Mouse (Mus musculus) left cerebral cortex, postnatal 10 days (tissue): ENCODE measurements around the gene Egln3. TPM values are rescaled to one million over a fixed set of nuclear protein-coding genes. Genes with fewer than 3 reads are reported as not detected.

ENCODE experiments used
- DNase-seq, 2 experiments: peaks; one replicate each; pipeline ENCODE4 v3.0.0; 2021 to 2022; ENCODE audit warnings: low spot score in 2 of 2, mixed read lengths in 1 of 2; ENCODE audit errors: extremely low spot score in 1 of 2
- intact Hi-C: fragments of 180-260 bp; cut with DNase I; formaldehyde crosslinking; loops from one replicate; pipeline ENCODE4 v1.15.1; 2025
- total RNA-seq, 2 experiments: library from RNA; stranded (reverse); gene quantifications; 2 replicates each; pipeline ENCODE4 v1.2.3; 2021

Gene Egln3
- total RNA-seq, 2 experiments from 2014 or later = 12.2 to 13.6 TPM

GRCm38 (mm10) chr12:54168786-54169185 is 34.9 kb downstream of the Egln3 start:
- intact Hi-C loops = no loop called here
- no peak for DNase-seq

DNA sequence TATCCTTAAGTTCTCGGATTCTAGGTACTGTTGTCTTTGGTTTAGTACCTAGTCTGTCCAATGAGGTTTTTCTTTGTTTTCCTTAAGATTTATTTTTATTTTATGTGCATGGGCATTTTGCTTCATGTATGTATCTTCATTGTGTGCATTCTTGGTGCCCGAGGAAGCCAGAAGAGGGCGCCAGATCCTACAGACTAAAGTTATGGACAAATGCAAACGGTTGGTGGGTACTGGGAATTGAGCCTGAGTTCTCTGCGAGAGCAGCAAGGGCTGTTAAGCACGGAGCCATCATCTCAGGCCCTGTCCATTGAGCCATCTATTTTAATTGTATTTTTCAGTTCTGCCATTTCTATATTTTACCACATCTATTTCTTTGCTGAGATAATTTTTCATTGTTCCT is 35.9 kb downstream of the Egln3 start:
- intact Hi-C loops = no loop called here
- DNase-seq = no peak

DNA sequence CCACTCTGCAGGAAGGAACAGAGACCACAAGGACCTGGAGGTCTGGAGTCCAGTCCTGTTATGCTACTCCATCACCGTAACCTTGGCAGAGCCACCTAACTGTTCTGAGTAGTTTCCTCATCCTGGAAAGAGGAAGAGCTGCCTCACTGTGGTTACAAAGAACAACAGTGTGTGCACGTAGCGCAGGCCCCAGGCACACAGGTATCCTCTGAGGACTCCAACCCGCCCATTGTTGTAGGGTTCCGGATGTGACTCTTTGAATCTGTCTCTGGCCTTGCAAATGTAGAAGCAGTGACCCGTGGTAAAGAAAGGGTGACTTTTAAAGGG is 39.0 kb downstream of the Egln3 start:
- DNase-seq = no peak
- intact Hi-C loops = no loop called here

DNA sequence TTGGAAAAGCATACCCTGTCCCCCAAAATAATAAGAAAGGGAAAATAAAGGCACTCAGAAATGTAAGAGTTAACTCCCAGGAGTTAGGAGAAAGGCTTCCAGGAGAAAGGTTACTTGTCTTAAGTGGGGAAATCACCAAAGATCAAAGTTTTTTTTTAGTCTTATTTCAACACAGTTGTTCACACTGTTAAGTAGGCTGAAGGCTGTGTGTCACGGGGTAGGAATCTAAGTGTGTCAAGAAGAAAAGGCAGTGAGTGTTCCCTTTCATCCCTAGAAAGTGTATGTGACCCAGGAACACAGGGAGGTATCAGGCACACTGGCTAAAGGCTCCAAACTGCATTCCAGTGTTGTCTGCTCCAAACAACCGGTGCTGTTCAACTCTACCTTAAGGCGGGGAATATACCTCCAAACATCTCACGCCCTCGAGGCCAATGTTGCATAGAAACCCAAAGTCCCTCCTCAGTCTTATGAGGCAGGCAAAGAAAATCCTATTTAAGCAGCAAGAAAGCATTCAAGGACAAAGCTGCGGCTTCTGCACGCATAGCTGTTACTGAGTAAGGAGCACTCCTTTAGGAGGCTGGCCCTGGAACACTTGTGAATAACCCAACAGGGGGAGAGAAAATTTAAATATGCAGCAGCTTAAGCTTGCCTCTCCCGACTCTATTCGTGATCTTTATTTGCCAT is 39.5 kb downstream of the Egln3 start:
- intact Hi-C loops = no loop called here
- DNase-seq = no peak

GRCm38 (mm10) chr12:54163166-54163565 is 40.5 kb downstream of the Egln3 start:
- DNase-seq = no peak
- intact Hi-C loops = no loop called here

DNA sequence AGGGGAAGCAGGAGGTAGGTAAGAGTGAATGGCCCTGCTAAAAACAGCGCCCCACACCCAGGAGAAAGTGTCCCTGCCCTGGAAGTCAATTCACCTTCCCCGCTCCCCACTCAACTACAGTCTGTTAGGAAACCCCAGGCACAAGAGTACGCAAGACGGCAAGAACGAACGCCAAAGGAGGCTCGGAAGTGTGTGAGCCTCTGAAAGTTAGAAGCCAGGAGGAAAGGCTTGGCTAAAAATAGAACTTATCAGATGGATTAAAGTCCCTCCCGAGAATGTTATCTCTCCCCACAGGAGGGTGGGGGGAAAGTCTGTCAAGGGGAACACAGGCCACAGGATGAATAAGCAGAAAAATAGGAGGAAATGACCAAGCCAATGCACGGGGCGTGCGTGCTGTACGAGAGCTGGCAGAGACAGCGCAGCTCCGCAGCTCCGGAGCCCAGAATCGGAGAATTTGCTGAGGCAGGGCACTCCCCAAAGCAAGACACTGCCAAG is 41.0 kb downstream of the Egln3 start:
- DNase-seq = no peak
- intact Hi-C loops = no loop called here

DNA sequence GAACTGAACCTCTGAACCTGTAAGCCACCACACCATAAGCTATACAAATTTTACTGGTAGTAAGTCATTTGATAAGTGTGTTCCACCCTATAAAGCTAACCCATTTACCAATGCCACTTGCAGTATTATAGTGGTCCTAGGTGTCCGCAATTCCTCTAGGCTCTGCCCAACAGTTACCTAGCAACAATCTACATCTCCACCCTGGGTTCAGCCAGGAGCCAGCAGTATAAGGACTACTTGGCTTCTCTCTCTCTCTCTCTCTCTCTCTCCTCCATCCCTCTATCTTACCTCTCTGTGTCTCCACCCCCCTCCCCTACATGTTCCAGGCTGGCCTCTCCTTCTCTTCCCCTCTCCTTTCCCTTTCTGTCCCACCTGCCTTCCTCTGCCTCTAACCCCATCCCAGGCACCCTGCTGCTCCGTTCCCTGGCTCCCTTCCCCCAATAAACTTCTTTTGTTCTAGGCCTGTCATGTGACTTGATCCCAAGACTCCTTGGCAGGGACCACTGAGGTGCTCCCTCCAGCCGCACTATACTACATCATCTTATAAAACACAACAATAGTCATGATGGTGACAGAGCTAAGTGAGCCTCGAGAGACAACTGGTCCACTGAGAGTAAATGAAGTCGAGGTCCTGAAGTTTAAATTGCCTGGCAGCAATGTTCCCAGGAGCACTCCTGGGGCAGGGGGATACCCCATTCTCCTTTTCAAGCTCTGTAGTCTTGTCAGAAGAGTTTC is 42.0 kb downstream of the Egln3 start:
- no peak for DNase-seq
- intact Hi-C loops = no loop called here

DNA sequence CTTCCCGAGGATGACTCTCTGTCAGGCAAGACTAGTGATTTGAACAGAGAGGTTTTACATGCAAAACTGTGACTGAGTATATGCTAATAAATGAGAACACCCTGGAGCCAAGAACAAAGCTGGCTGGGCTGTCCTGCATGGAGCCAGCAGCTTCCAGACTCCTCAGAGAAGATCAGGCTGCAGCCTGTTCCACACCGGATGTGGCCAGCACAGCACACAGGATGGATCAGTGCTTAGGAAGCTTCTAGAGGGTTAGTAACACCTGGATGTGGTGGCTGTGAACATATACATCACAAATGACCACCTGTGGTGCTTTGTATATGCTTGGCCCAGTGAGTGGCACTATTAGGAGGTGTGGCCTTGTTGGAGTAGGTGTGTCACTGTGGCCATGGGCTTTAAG is 43.4 kb downstream of the Egln3 start:
- no peak for DNase-seq
- intact Hi-C loops = no loop called here

DNA sequence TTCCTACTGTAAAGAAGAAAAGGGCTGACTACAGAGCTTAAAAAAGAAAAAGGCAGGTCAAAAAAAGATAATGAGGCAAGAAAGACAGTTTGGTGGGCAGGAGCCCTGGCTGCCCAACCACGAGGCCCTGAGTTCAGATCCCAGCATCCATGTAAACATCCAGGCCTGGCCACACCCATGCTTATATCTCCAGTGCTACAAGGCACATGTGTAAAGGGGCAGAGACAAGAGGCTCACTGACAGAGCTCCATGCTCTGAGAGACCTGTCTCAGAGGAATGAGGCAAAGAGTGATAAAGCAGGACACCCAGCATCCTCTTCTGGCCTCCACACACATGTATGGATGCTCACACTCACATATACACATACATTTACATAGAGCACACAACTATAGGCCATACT is 48.9 kb downstream of the Egln3 start:
- intact Hi-C loops = no loop called here
- DNase-seq = no peak

DNA sequence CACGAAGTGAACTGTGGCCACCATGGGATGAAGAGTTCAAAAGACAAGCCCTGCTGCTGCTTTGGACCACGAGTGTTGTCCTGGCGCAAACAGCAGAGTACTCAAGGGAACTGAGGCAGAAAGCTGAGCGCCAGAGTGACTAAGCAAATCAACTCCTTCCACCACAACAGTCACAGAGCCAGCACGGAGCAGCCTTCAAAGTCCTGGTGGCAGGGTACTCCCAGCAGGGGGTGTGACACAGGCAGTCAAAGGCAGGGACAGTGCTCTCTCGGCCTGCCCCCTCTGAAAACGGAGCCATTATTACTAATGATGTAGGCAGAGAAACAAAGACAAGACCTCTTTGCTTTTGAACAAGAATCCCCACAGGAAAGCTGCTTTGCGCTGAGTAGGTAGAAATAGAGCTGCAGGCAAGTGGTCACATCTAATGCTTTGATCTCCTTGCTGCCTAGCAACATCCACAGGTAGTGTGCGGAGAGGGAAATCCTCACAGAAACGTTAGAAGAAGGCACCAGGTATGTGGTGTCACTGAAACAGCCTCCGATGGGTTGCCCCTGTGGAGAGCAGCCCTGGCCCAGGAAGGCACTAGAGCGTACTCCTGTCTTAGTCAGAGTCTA is 56.6 kb downstream of the Egln3 start:
- intact Hi-C loops = no loop called here
- DNase-seq = no peak
